Mouse (Mus musculus): Measurements from ENCODE around the gene Reln. TPM values are rescaled to one million over a fixed set of nuclear protein-coding genes. Genes with fewer than 3 reads are reported as not detected.

Gene Reln
- total RNA-seq, 2 experiments from 2014 or later, result 2.0 to 2.2 TPM

DNA sequence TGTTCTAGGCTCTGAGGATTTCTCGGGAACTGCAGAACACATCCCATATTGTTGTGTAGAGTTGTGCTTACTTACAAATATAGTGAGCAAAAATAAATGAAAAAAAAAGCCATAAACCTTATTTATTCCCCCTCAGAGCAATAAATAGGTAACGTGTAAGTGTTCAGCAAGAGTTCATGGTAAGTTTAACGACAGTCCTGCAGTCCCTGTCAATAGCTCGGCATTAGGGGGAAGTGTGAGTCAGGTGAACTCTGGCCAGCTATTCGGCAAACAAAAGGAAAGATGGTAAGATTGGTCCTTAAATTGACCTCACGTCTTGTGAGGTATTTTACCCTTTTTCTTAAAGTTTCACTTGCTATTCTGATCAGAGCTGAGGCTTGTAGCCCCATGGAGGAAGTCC lies 497.1 kb downstream of the Reln start:
- DNase-seq (ENCODE audit: low spot score), result no peak

DNA sequence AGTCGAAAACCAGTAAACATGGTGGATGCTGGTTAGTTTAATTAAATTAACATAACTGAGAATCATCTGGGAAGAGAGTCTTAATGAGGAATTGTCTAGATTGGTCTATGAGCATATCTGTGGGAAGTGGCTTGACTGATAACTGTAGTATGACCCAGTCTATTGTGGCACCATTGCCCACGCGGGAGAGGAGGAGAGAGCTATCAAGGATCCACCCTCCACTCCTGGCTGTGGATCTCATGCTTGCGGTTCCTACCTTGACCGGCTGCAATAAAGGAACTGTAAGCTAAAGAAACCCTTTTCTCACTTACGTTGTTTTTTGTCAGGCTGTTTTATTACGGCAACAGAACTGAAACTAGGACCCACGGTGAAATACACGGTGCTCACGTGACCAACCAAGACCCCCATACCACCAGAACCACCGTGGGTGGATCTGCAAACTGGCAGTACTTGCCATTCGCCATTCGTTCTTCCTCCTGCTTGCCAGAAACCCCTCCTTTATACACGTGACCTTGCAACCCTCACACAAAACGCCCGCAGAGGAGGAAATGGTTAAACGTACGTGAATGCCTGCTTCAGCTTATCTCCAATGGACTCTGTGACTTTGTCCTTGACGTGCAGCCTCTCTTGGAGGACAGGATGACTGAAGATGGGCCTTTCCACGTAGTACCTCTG lies 497.7 kb downstream of the Reln start:
- no peak for DNase-seq (ENCODE audit: low spot score)

DNA sequence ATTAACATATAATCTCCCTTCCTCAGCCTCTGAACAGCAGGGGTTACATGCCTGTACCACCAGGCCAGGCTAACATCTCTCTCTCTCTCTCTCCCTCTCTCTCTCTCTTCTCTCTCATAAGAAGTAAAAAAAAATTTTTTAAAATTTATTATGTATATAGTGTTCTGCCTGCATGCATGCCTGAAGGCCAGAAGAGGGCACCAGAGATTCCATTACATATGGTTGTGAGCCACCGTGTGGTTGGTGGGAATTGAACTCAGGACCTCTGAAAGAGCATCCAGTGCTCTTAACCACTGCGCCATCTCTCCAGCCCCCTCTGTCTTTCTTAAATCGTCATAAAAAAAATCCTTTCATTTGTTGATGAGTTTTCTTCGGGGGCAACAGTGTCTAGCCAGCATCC lies 499.8 kb downstream of the Reln start:
- no peak for DNase-seq (ENCODE audit: low spot score)

Other genes starting within 250 kb of the Reln start
- gene Orc5, start 205.7 kb upstream of the Reln start, total RNA-seq (2021), result 1 to 10 TPM; 7.4 to 8.3 TPM